Mouse (Mus musculus): ENCODE measurements around the gene Dysf. TPM values are rescaled to one million over a fixed set of nuclear protein-coding genes. Genes with fewer than 3 reads are reported as not detected.
"Not testable (repeated sequence)": the region's sequence is repeated elsewhere in the genome, so short reads cannot be mapped to it uniquely, and the experiment has no call there.

The Dysf gene
- polyA plus RNA-seq, 1 experiment: 7.8 TPM

GRCm38 (mm10) chr6:84010303-84011225 lies 2.2 kb downstream of the Dysf start:
- no peaks in the 10 kb centered on the region for H3K36me3 ChIP-seq (ENCODE audit: control insufficient read depth, insufficient read depth, low read length)
- H3K4me3 ChIP-seq (ENCODE audit: extremely low read depth, insufficient read depth, insufficient read length): no peak overlapping the region
- H3K4me1 ChIP-seq (ENCODE audit: control insufficient read depth, insufficient read depth, insufficient read length): peaks cover 9% of the 10 kb centered on the region; the same call in 1 of the 2 replicates
- DNase-seq (ENCODE audit: low read depth in 1 of 2, low spot score in 2 of 2): no peak
- 78% methylated on average over 8 of the region's 8 CpGs for WGBS
- H3K27ac ChIP-seq (ENCODE audit: insufficient read depth, low read length): no peak overlapping the region
- TF ChIP-seq POLR2A (IDR thresholded peaks at IDR 0.05; ENCODE audit: low read depth, low read length): no peak
- no peak for TF ChIP-seq CTCF (IDR thresholded peaks at IDR 0.05; ENCODE audit: extremely low read depth, insufficient read depth, insufficient read length, insufficient replicate concordance)
- H3K27me3 ChIP-seq (ENCODE audit: control insufficient read depth, insufficient read depth, low read length): peaks cover 10% of the 10 kb centered on the region

DNA sequence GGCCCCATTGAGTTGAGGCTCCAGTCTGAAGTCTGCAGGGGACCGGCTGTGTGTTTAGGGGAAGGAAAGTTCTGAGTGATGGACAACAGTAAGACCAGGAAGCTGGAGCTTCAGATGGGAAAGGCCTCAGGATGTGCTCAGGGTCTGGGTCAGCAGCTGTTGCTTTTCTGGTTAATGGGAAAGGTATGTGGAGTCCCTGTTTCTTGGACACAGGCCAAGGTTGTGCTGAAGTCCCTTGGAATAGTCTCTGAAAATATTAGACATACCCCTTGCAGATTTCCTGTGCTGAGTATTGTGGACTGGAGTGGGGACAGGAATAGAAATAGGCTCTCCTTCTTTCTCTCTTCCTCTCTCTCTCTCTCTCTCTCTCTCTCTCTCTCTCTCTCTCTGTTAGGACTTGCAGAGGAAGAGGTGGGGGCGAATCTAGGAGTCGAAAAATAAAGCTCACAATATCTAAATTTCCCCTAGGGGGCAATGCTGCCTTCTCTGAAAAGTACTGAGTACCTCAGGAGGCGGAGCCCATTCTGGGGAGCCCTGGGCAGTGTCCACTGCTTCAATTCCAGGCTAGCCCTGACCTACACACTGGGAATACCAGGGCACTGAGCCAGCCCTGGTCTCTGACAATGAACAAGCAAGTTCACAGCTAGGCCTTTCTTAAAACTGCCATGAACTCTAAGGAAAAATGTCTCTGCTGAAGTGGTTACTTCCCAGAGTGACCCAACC lies 6.7 kb downstream of the Dysf start:
- H3K27me3 ChIP-seq (ENCODE audit: control insufficient read depth, insufficient read depth, low read length); H3K36me3 ChIP-seq (ENCODE audit: control insufficient read depth, insufficient read depth, low read length); H3K27ac ChIP-seq (ENCODE audit: insufficient read depth, low read length); H3K4me1 ChIP-seq (ENCODE audit: control insufficient read depth, insufficient read depth, insufficient read length); DNase-seq (ENCODE audit: low read depth in 1 of 2, low spot score in 2 of 2); H3K4me3 ChIP-seq (ENCODE audit: extremely low read depth, insufficient read depth, insufficient read length): not testable (repeated sequence)
- 45% methylated on average over 4 of the region's 4 CpGs for WGBS

- 87% methylated on average over 7 of the region's 7 CpGs for WGBS
- no peaks in the 10 kb centered on the region for H3K36me3 ChIP-seq (ENCODE audit: control insufficient read depth, insufficient read depth, low read length)
- H3K27ac ChIP-seq (ENCODE audit: insufficient read depth, low read length): no peak overlapping the region
- TF ChIP-seq CTCF (IDR thresholded peaks at IDR 0.05; ENCODE audit: extremely low read depth, insufficient read depth, insufficient read length, insufficient replicate concordance) (no peak), POLR2A (IDR thresholded peaks at IDR 0.05; ENCODE audit: low read depth, low read length) (no peak)
- no peak overlapping the region for H3K4me3 ChIP-seq (ENCODE audit: extremely low read depth, insufficient read depth, insufficient read length)
- no peaks in the 10 kb centered on the region; the same call in 1 of the 2 replicates for H3K27me3 ChIP-seq (ENCODE audit: control insufficient read depth, insufficient read depth, low read length)
- no peaks in the 10 kb centered on the region for H3K4me1 ChIP-seq (ENCODE audit: control insufficient read depth, insufficient read depth, insufficient read length)
- DNase-seq (ENCODE audit: low read depth in 1 of 2, low spot score in 2 of 2): no peak
These were observed 8.5 kb downstream of the Dysf start for GRCm38 (mm10) chr6:84016851-84017250.

- H3K36me3 ChIP-seq (ENCODE audit: control insufficient read depth, insufficient read depth, low read length): no peaks in the 10 kb centered on the region
- TF ChIP-seq POLR2A (IDR thresholded peaks at IDR 0.05; ENCODE audit: low read depth, low read length) (no peak), CTCF (IDR thresholded peaks at IDR 0.05; ENCODE audit: extremely low read depth, insufficient read depth, insufficient read length, insufficient replicate concordance) (no peak)
- 31% methylated on average over 3 of the region's 3 CpGs for WGBS
These were observed 9.0 kb downstream of the Dysf start for GRCm38 (mm10) chr6:84017392-84017791.

GRCm38 (mm10) chr6:84018906-84019550 lies 10.6 kb downstream of the Dysf start:
- H3K4me1 ChIP-seq (ENCODE audit: control insufficient read depth, insufficient read depth, insufficient read length): no peaks in the 10 kb centered on the region
- no peaks in the 10 kb centered on the region for H3K36me3 ChIP-seq (ENCODE audit: control insufficient read depth, insufficient read depth, low read length)
- 9% methylated on average over 28 of the region's 28 CpGs for WGBS
- no peak overlapping the region for H3K27ac ChIP-seq (ENCODE audit: insufficient read depth, low read length)
- H3K4me3 ChIP-seq (ENCODE audit: extremely low read depth, insufficient read depth, insufficient read length): peak overlapping the region; percentile 42; the same call in 1 of the 2 replicates
- no peak for DNase-seq (ENCODE audit: low read depth in 1 of 2, low spot score in 2 of 2)
- TF ChIP-seq POLR2A (IDR thresholded peaks at IDR 0.05; ENCODE audit: low read depth, low read length) (no peak), CTCF (IDR thresholded peaks at IDR 0.05; ENCODE audit: extremely low read depth, insufficient read depth, insufficient read length, insufficient replicate concordance) (no peak)
- no peaks in the 10 kb centered on the region; the same call in 1 of the 2 replicates for H3K27me3 ChIP-seq (ENCODE audit: control insufficient read depth, insufficient read depth, low read length)

More at GRCm38 (mm10) chr6:84017392-84017791, 9.0 kb downstream of the Dysf start:
- no peak for DNase-seq (ENCODE audit: low read depth in 1 of 2, low spot score in 2 of 2)
- no peaks in the 10 kb centered on the region for H3K4me1 ChIP-seq (ENCODE audit: control insufficient read depth, insufficient read depth, insufficient read length)
- no peaks in the 10 kb centered on the region; the same call in 1 of the 2 replicates for H3K27me3 ChIP-seq (ENCODE audit: control insufficient read depth, insufficient read depth, low read length)
- H3K27ac ChIP-seq (ENCODE audit: insufficient read depth, low read length): no peak overlapping the region
- H3K4me3 ChIP-seq (ENCODE audit: extremely low read depth, insufficient read depth, insufficient read length): no peak overlapping the region

GRCm38 (mm10) chr6:84020002-84020401 lies 11.6 kb downstream of the Dysf start:
- 11% methylated on average over 4 of the region's 4 CpGs for WGBS
- Histone ChIP-seq H3K27me3 (ENCODE audit: control insufficient read depth, insufficient read depth, low read length) (no peaks in the 10 kb centered on the region; the same call in 1 of the 2 replicates), H3K4me3 (ENCODE audit: extremely low read depth, insufficient read depth, insufficient read length) (no peak overlapping the region; the same call in none of the 2 replicates), H3K4me1 (ENCODE audit: control insufficient read depth, insufficient read depth, insufficient read length) (no peaks in the 10 kb centered on the region), H3K36me3 (ENCODE audit: control insufficient read depth, insufficient read depth, low read length) (no peaks in the 10 kb centered on the region), H3K27ac (ENCODE audit: insufficient read depth, low read length) (no peak overlapping the region)
- TF ChIP-seq POLR2A (IDR thresholded peaks at IDR 0.05; ENCODE audit: low read depth, low read length): no peak
- TF ChIP-seq CTCF (IDR thresholded peaks at IDR 0.05; ENCODE audit: extremely low read depth, insufficient read depth, insufficient read length, insufficient replicate concordance): no peak
- no peak for DNase-seq (ENCODE audit: low read depth in 1 of 2, low spot score in 2 of 2)
